ENCODE assay signal across 24 mouse cellular contexts in genomic region chr5:31467798-31468197, GRCm38 (mm10). TPM values are rescaled to one million over a fixed set of nuclear protein-coding genes. Genes with fewer than 3 reads are reported as not detected.
DNase-seq lines count a peak whose midpoint lies in the region; ATAC-seq and TF ChIP-seq lines count a peak whose summit lies in the region.
"Had no signal": no experiment of that assay in that cellular context is flagged by ENCODE, and none has a peak within 500 bp of the region (broad histone marks: within the 10 kb centered on the region; RNA-seq: fewer than 3 reads in every experiment).

No protein-coding gene starts in this region.

- no peak for TF ChIP-seq CTCF in liver, adult 2 months (IDR thresholded peaks at IDR 0.05; ENCODE audit: low read depth, low read length)
- no peak for TF ChIP-seq CTCF in MEL (IDR thresholded peaks at IDR 0.05 in 2 of 3, conservative IDR thresholded peaks at IDR 0.05 in 1 of 3; ENCODE audit: control insufficient read depth in 1 of 3, insufficient read depth in 1 of 3, low read depth in 2 of 3, low read length in 3 of 3, poor library complexity in 1 of 3, severe bottlenecking in 1 of 3)
- TF ChIP-seq CTCF in hindbrain, postnatal 0 days (IDR thresholded peaks at IDR 0.05; ENCODE audit: low read depth) = no peak
- TF ChIP-seq CTCF in thymus, adult 2 months (IDR thresholded peaks at IDR 0.05; ENCODE audit: borderline replicate concordance, control insufficient read depth, extremely low read depth, insufficient read depth, low read length, poor library complexity) = no peak

- H3K4me1 ChIP-seq in liver, adult 2 months (ENCODE audit: control insufficient read depth, insufficient read depth, low read length) = no peaks in the 10 kb centered on the region
- H3K4me1 ChIP-seq in MEL (ENCODE audit: control insufficient read depth in 1 of 2, insufficient read depth in 2 of 2, low read length in 2 of 2) = no peaks in the 10 kb centered on the region
- no peaks in the 10 kb centered on the region for H3K4me1 ChIP-seq in hindbrain, postnatal 0 days (ENCODE audit: insufficient read depth, low read length)
- H3K4me1 ChIP-seq in thymus, adult 2 months (replicated peaks; ENCODE audit: control insufficient read depth, insufficient read depth, low read length) = no peaks in the 10 kb centered on the region
- H3K4me1 ChIP-seq: forebrain, embryonic 10.5 days; limb, embryonic 13.5 days had no signal

- H3K4me3 ChIP-seq in liver, adult 2 months (ENCODE audit: insufficient read depth, low read depth, low read length) = no peak overlapping the region
- H3K4me3 ChIP-seq in MEL (ENCODE audit: control insufficient read depth in 1 of 2, insufficient read depth in 1 of 2, low read depth in 2 of 2, low read length in 2 of 2) = no peak overlapping the region
- no peak overlapping the region for H3K4me3 ChIP-seq in hindbrain, postnatal 0 days (ENCODE audit: low read length)
- no peak overlapping the region for H3K4me3 ChIP-seq in thymus, adult 2 months (ENCODE audit: control insufficient read depth, insufficient read depth, low read length)
- H3K4me3 ChIP-seq: forebrain, embryonic 10.5 days; gastrocnemius, adult 2 months; limb, embryonic 13.5 days; megakaryocyte, embryonic 14.5 days had no signal

- no peak for TF ChIP-seq RAD21 in MEL (IDR thresholded peaks at IDR 0.05; ENCODE audit: low read depth, low read length)

- H3K27ac ChIP-seq in liver, adult 2 months (replicated peaks; ENCODE audit: insufficient read depth, low read depth, low read length) = no peak overlapping the region
- no peak overlapping the region for H3K27ac ChIP-seq in MEL (ENCODE audit: control insufficient read depth, low read depth, low read length)
- H3K27ac ChIP-seq in hindbrain, postnatal 0 days = no peak overlapping the region
- H3K27ac ChIP-seq in thymus, adult 2 months (ENCODE audit: control insufficient read depth, insufficient read depth, low read length) = no peak overlapping the region
- H3K27ac ChIP-seq: forebrain, embryonic 10.5 days; gastrocnemius, adult 2 months; limb, embryonic 13.5 days had no signal

- peak; percentile 90 for ATAC-seq in granulocyte monocyte progenitor cell, adult 5-6 weeks (replicated peaks; ENCODE audit: poor library complexity, severe bottlenecking)
- ATAC-seq in monocyte, adult 5-6 weeks (replicated peaks; ENCODE audit: insufficient number of reproducible peaks, low FRiP score, low TSS enrichment, poor library complexity, severe bottlenecking) = peak; percentile 70; the same call in 1 of the 2 replicates
- ATAC-seq in inflammation-experienced regulatory T-cells, adult 6 months = no peak
- no peak for ATAC-seq in hindbrain, postnatal 0 days
- ATAC-seq: CD4-positive, CD25-positive, alpha-beta regulatory T cell, adult 4 months; hindbrain, embryonic 16.5 days had no signal

- no peak for TF ChIP-seq EP300 in MEL (IDR thresholded peaks at IDR 0.05; ENCODE audit: low read depth in 1 of 2, low read length in 2 of 2)

- peak; percentile 12 for DNase-seq in liver, adult 2 months (ENCODE audit: extremely low read depth, low read depth, low spot score)
- DNase-seq in liver (no peak), MEL (ENCODE audit: low read depth, low spot score) (peak; percentile 41)
- no peak for DNase-seq in hindbrain, postnatal 0 days (ENCODE audit: low spot score)
- DNase-seq in thymus, adult 2 months = no peak
- DNase-seq: cerebellum, adult 8-10 months; gastrocnemius, adult 2 months; kidney, adult 11 months; midbrain, embryonic 14.5 days; right cerebral cortex, postnatal 25 days had no signal

- no peaks in the 10 kb centered on the region for H3K79me2 ChIP-seq in liver, adult 2 months (ENCODE audit: control insufficient read depth, insufficient read depth, low read length)
- no peaks in the 10 kb centered on the region for H3K79me2 ChIP-seq in MEL (ENCODE audit: control insufficient read depth, insufficient read depth, low read length, poor library complexity)

- no peaks in the 10 kb centered on the region for H3K27me3 ChIP-seq in liver, adult 2 months (ENCODE audit: control insufficient read depth, insufficient read depth, low read length)
- no peaks in the 10 kb centered on the region for H3K27me3 ChIP-seq in MEL (ENCODE audit: control insufficient read depth in 1 of 2, insufficient read depth in 2 of 2, low read length in 2 of 2)
- H3K27me3 ChIP-seq in hindbrain, postnatal 0 days (ENCODE audit: insufficient read depth, low read length) = no peaks in the 10 kb centered on the region
- H3K27me3 ChIP-seq in thymus, adult 2 months (ENCODE audit: control insufficient read depth, insufficient read depth, low read length) = no peaks in the 10 kb centered on the region
- H3K27me3 ChIP-seq: limb, embryonic 13.5 days; megakaryocyte, embryonic 14.5 days had no signal

- H3K9me3 ChIP-seq in MEL (replicated peaks; ENCODE audit: insufficient read depth, low read length) = no peaks in the 10 kb centered on the region
- no peaks in the 10 kb centered on the region for H3K9me3 ChIP-seq in hindbrain, postnatal 0 days (ENCODE audit: low read length)
- H3K9me3 ChIP-seq: forebrain, embryonic 10.5 days; limb, embryonic 13.5 days had no signal

- no peak overlapping the region for H3K9ac ChIP-seq in liver, adult 2 months (ENCODE audit: low read depth, low read length)
- H3K9ac ChIP-seq in MEL (ENCODE audit: control insufficient read depth, low read depth, low read length, poor library complexity, severe bottlenecking) = no peak overlapping the region
- no peak overlapping the region for H3K9ac ChIP-seq in hindbrain, postnatal 0 days (replicated peaks; ENCODE audit: low read length)
- H3K9ac ChIP-seq: limb, embryonic 13.5 days had no signal

- whole genome bisulfite sequencing in liver, adult 2 months = 89% methylated on average over 3 of the region's 3 CpGs
- WGBS in hindbrain, postnatal 0 days = 92% methylated on average over 3 of the region's 3 CpGs
- 82% methylated on average over 3 of the region's 3 CpGs for WGBS in thymus, adult 2 months

- peaks cover 18% of the 10 kb centered on the region for H3K36me3 ChIP-seq in liver, adult 2 months (ENCODE audit: control insufficient read depth, insufficient read depth, low read length)
- peaks cover 0 to 9% of the 10 kb centered on the region in 2 experiments; a peak in 2 of 4 replicates for H3K36me3 ChIP-seq in MEL (ENCODE audit: control insufficient read depth in 1 of 2, insufficient read depth in 2 of 2, low read length in 2 of 2)
- H3K36me3 ChIP-seq in hindbrain, postnatal 0 days (ENCODE audit: insufficient read depth, low read length) = peaks cover 48% of the 10 kb centered on the region
- H3K36me3 ChIP-seq in thymus, adult 2 months (ENCODE audit: control insufficient read depth, insufficient read depth, low read length) = peaks cover 49% of the 10 kb centered on the region

- H3K4me2 ChIP-seq in hindbrain, postnatal 0 days (ENCODE audit: low read depth, low read length) = no peak overlapping the region
- H3K4me2 ChIP-seq: limb, embryonic 13.5 days had no signal

- no peak for TF ChIP-seq POLR2A in liver, adult 2 months (IDR thresholded peaks at IDR 0.05; ENCODE audit: extremely low read depth, insufficient read depth, low read length)
- no peak for TF ChIP-seq POLR2A in MEL (IDR thresholded peaks at IDR 0.05; ENCODE audit: control insufficient read depth in 1 of 2, insufficient read depth in 1 of 2, low read depth in 1 of 2, low read length in 2 of 2, poor library complexity in 1 of 2)
- no peak for TF ChIP-seq POLR2A in thymus, adult 2 months (IDR thresholded peaks at IDR 0.05; ENCODE audit: control insufficient read depth, extremely low read depth, insufficient read depth, low read length, poor library complexity)

RNA-seq across cellular contexts. Expression of gene Zfp512, which starts 15.6 kb away (rescaled TPM):
- total RNA-seq in liver, adult 2 months (2014; rRNA removed) = 8.1 and 9.0 TPM in 2 replicates
- 4.6 and 4.9 TPM in 2 replicates for polyA plus RNA-seq in liver, adult 2 months (2012; rRNA removed)
- total RNA-seq in MEL (2012; rRNA removed) = 32.9 and 36.6 TPM in 2 replicates
- polyA plus RNA-seq in MEL (2012; ENCODE audit: insufficient read depth in 1 of 2, insufficient read length in 2 of 2, low read depth in 1 of 2, low replicate concordance in 2 of 2, missing spikeins in 1 of 2) = 10 to 100 TPM in 1 of 2 experiments, not detected in 1; 47.0 TPM
- total RNA-seq in granulocyte monocyte progenitor cell, adult 5-6 weeks (2014; fragmentation: Nextera tagmentation) = 17.9 and 18.0 TPM in 2 replicates
- total RNA-seq in granulocyte monocyte progenitor cell, adult 5-6 weeks (2017) = 21.5 and 29.5 TPM in 2 replicates
- 50.8 to 94.5 TPM (median 53.9 TPM) in 3 replicates for total RNA-seq in monocyte, adult 5-6 weeks (2017)
- 10 to 100 TPM; 24.3 to 48.9 (median 45.0) TPM for polyA plus RNA-seq in inflammation-experienced regulatory T-cells, adult 6 months (2017; shearing (Covaris generic))
- 55.0 and 61.8 TPM in 2 replicates for total RNA-seq in hindbrain, postnatal 0 days (2014; rRNA removed)
- polyA plus RNA-seq in hindbrain, postnatal 0 days (2015; fragmentation: Nextera tagmentation; extraction: Ambion mirVana) = 70.9 and 73.9 TPM in 2 replicates
- polyA plus RNA-seq in thymus, adult 2 months (2012; rRNA removed) = 25.3 and 27.1 TPM in 2 replicates

RNA-seq across cellular contexts. Expression of gene 4930548H24Rik, which starts 17.7 kb away (rescaled TPM):
- total RNA-seq in liver, adult 2 months (2014; rRNA removed) = not detected in 2 replicates
- not detected in 2 replicates for polyA plus RNA-seq in liver, adult 2 months (2012; rRNA removed)
- 0.13 and 0.15 TPM in 2 replicates for total RNA-seq in MEL (2012; rRNA removed)
- polyA plus RNA-seq in MEL (2012; ENCODE audit: insufficient read depth in 1 of 2, insufficient read length in 2 of 2, low read depth in 1 of 2, low replicate concordance in 2 of 2, missing spikeins in 1 of 2) = under 1 TPM in 1 of 2 experiments, not detected in 1; 0.13 TPM
- not detected in 2 replicates for total RNA-seq in granulocyte monocyte progenitor cell, adult 5-6 weeks (2014; fragmentation: Nextera tagmentation)
- not detected in 2 replicates for total RNA-seq in granulocyte monocyte progenitor cell, adult 5-6 weeks (2017)
- 0.64 to 1.8 TPM (median 0.87 TPM) in 3 replicates for total RNA-seq in monocyte, adult 5-6 weeks (2017)
- under 1 TPM in 1 of 3 experiments, not detected in 2; 0.28 TPM for polyA plus RNA-seq in inflammation-experienced regulatory T-cells, adult 6 months (2017; shearing (Covaris generic))
- total RNA-seq in hindbrain, postnatal 0 days (2014; rRNA removed) = 0.21 and 0.40 TPM in 2 replicates
- 0.18 TPM in 1 of 2 replicates, not detected in the other for polyA plus RNA-seq in hindbrain, postnatal 0 days (2015; fragmentation: Nextera tagmentation; extraction: Ambion mirVana)
- 0.04 and 0.05 TPM in 2 replicates for polyA plus RNA-seq in thymus, adult 2 months (2012; rRNA removed)
- polyA plus RNA-seq: G1E; gonadal fat pad, adult 2 months; heart, postnatal 0 days; kidney, embryonic 16.5 days; liver, embryonic 16.5 days; midbrain, embryonic 14.5 days; stomach, embryonic 16.5 days had no signal

RNA-seq across cellular contexts. Expression of gene Gpn1, which starts 26.7 kb away (rescaled TPM):
- 8.5 and 9.5 TPM in 2 replicates for total RNA-seq in liver, adult 2 months (2014; rRNA removed)
- 13.2 and 19.0 TPM in 2 replicates for polyA plus RNA-seq in liver, adult 2 months (2012; rRNA removed)
- total RNA-seq in MEL (2012; rRNA removed) = 59.0 and 75.6 TPM in 2 replicates
- 100 to 1,000 TPM in 1 of 2 experiments, not detected in 1; 125 TPM for polyA plus RNA-seq in MEL (2012; ENCODE audit: insufficient read depth in 1 of 2, insufficient read length in 2 of 2, low read depth in 1 of 2, low replicate concordance in 2 of 2, missing spikeins in 1 of 2)
- total RNA-seq in granulocyte monocyte progenitor cell, adult 5-6 weeks (2014; fragmentation: Nextera tagmentation) = 22.0 and 31.5 TPM in 2 replicates
- 35.3 and 46.6 TPM in 2 replicates for total RNA-seq in granulocyte monocyte progenitor cell, adult 5-6 weeks (2017)
- 15.1 to 24.0 TPM (median 21.2 TPM) in 3 replicates for total RNA-seq in monocyte, adult 5-6 weeks (2017)
- polyA plus RNA-seq in inflammation-experienced regulatory T-cells, adult 6 months (2017; shearing (Covaris generic)) = 10 to 100 TPM; 47.7 to 62.6 (median 49.7) TPM
- 30.9 and 42.4 TPM in 2 replicates for total RNA-seq in hindbrain, postnatal 0 days (2014; rRNA removed)
- polyA plus RNA-seq in hindbrain, postnatal 0 days (2015; fragmentation: Nextera tagmentation; extraction: Ambion mirVana) = 69.2 and 70.2 TPM in 2 replicates
- polyA plus RNA-seq in thymus, adult 2 months (2012; rRNA removed) = 15.4 and 19.3 TPM in 2 replicates

RNA-seq across cellular contexts. Expression of gene Slc4a1ap, which starts 59.0 kb away (rescaled TPM):
- total RNA-seq in liver, adult 2 months (2014; rRNA removed) = 12.6 and 13.2 TPM in 2 replicates
- 7.3 and 8.1 TPM in 2 replicates for polyA plus RNA-seq in liver, adult 2 months (2012; rRNA removed)
- total RNA-seq in MEL (2012; rRNA removed) = 37.6 and 41.7 TPM in 2 replicates
- polyA plus RNA-seq in MEL (2012; ENCODE audit: insufficient read depth in 1 of 2, insufficient read length in 2 of 2, low read depth in 1 of 2, low replicate concordance in 2 of 2, missing spikeins in 1 of 2) = 100 to 1,000 TPM in 1 of 2 experiments, 10 to 100 TPM in 1; 41.6 to 523 TPM
- total RNA-seq in granulocyte monocyte progenitor cell, adult 5-6 weeks (2014; fragmentation: Nextera tagmentation) = 32.1 and 37.3 TPM in 2 replicates
- total RNA-seq in granulocyte monocyte progenitor cell, adult 5-6 weeks (2017) = 45.1 and 53.4 TPM in 2 replicates
- total RNA-seq in monocyte, adult 5-6 weeks (2017) = 68.9 to 82.2 TPM (median 69.9 TPM) in 3 replicates
- polyA plus RNA-seq in inflammation-experienced regulatory T-cells, adult 6 months (2017; shearing (Covaris generic)) = 10 to 100 TPM; 27.4 to 28.4 (median 28.0) TPM
- 38.0 and 43.4 TPM in 2 replicates for total RNA-seq in hindbrain, postnatal 0 days (2014; rRNA removed)
- 32.0 and 32.5 TPM in 2 replicates for polyA plus RNA-seq in hindbrain, postnatal 0 days (2015; fragmentation: Nextera tagmentation; extraction: Ambion mirVana)
- 23.3 and 25.1 TPM in 2 replicates for polyA plus RNA-seq in thymus, adult 2 months (2012; rRNA removed)

RNA-seq across cellular contexts. Expression of gene Supt7l, which starts 59.8 kb away (rescaled TPM):
- 6.8 and 7.9 TPM in 2 replicates for total RNA-seq in liver, adult 2 months (2014; rRNA removed)
- polyA plus RNA-seq in liver, adult 2 months (2012; rRNA removed) = 6.6 and 6.8 TPM in 2 replicates
- 15.9 and 19.3 TPM in 2 replicates for total RNA-seq in MEL (2012; rRNA removed)
- 10 to 100 TPM in 1 of 2 experiments, not detected in 1; 23.6 TPM for polyA plus RNA-seq in MEL (2012; ENCODE audit: insufficient read depth in 1 of 2, insufficient read length in 2 of 2, low read depth in 1 of 2, low replicate concordance in 2 of 2, missing spikeins in 1 of 2)
- total RNA-seq in granulocyte monocyte progenitor cell, adult 5-6 weeks (2014; fragmentation: Nextera tagmentation) = 13.8 and 19.2 TPM in 2 replicates
- total RNA-seq in granulocyte monocyte progenitor cell, adult 5-6 weeks (2017) = 18.0 and 20.3 TPM in 2 replicates
- total RNA-seq in monocyte, adult 5-6 weeks (2017) = 18.5 to 33.7 TPM (median 23.3 TPM) in 3 replicates
- polyA plus RNA-seq in inflammation-experienced regulatory T-cells, adult 6 months (2017; shearing (Covaris generic)) = 10 to 100 TPM; 17.1 to 23.1 (median 18.4) TPM
- total RNA-seq in hindbrain, postnatal 0 days (2014; rRNA removed) = 24.1 and 25.6 TPM in 2 replicates
- polyA plus RNA-seq in hindbrain, postnatal 0 days (2015; fragmentation: Nextera tagmentation; extraction: Ambion mirVana) = 20.5 and 21.9 TPM in 2 replicates
- polyA plus RNA-seq in thymus, adult 2 months (2012; rRNA removed) = 13.3 and 16.7 TPM in 2 replicates

Comparison
In these comparisons a context has a peak if more than half of its experiments do, and no peak if none do; other contexts are left out.
1. DNase-seq: peak in liver, adult 2 months (single experiment) and MEL (single experiment); none in liver (single experiment), hindbrain, postnatal 0 days (single experiment) and thymus, adult 2 months (single experiment).
2. ATAC-seq: peak in granulocyte monocyte progenitor cell, adult 5-6 weeks (single experiment) and monocyte, adult 5-6 weeks (single experiment); none in inflammation-experienced regulatory T-cells, adult 6 months (single experiment) and hindbrain, postnatal 0 days (single experiment).